Mouse (Mus musculus) heart, embryonic 13.5 days (tissue): ENCODE data around the gene Mgat2. TPM values are rescaled to one million over a fixed set of nuclear protein-coding genes. Genes with fewer than 3 reads are reported as not detected.
"Not testable (repeated sequence)": the region's sequence is repeated elsewhere in the genome, so short reads cannot be mapped to it uniquely, and the experiment has no call there.

Source experiments
- ATAC-seq: fragments of 200-750 bp; cut with Nextera tagmentation; 2 replicates; pipeline ENCODE4 v1.8.0; 2017; ENCODE audit warnings: moderate TSS enrichment; ENCODE audit not compliant: insufficient number of reproducible peaks, low FRiP score, low TSS enrichment; ENCODE audit errors: extremely low read depth
- H3K27ac ChIP-seq: fragments of 300-500 bp; sonication (generic); replicated peaks from 2 replicates; pipeline ENCODE4 v1.5.1; 2015; ENCODE audit warnings: moderate library complexity, mild to moderate bottlenecking, inconsistent platforms
- H3K27me3 ChIP-seq: fragments of 300-500 bp; sonication (generic); replicated peaks from 2 replicates; pipeline ENCODE4 v1.6.1; 2015; ENCODE audit warnings: mild to moderate bottlenecking, inconsistent platforms
- H3K36me3 ChIP-seq: fragments of 300-500 bp; sonication (generic); 2 replicates; pipeline ENCODE4 v1.6.1; 2015; ENCODE audit warnings: mild to moderate bottlenecking, inconsistent platforms
- H3K4me1 ChIP-seq: fragments of 300-500 bp; sonication (generic); 2 replicates; pipeline ENCODE4 v1.6.1; 2015; ENCODE audit warnings: inconsistent platforms
- H3K4me2 ChIP-seq: fragments of 300-500 bp; sonication (generic); 2 replicates; pipeline ENCODE4 v1.6.1; 2015; ENCODE audit warnings: inconsistent platforms, mild to moderate bottlenecking, moderate library complexity
- H3K4me3 ChIP-seq: fragments of 300-500 bp; sonication (generic); 2 replicates; pipeline ENCODE4 v1.5.1; 2015; ENCODE audit warnings: moderate library complexity, mild to moderate bottlenecking, inconsistent platforms
- H3K9ac ChIP-seq: fragments of 300-500 bp; sonication (generic); 2 replicates; pipeline ENCODE4 v1.6.1; 2015; ENCODE audit warnings: inconsistent platforms, mild to moderate bottlenecking, moderate library complexity
- H3K9me3 ChIP-seq: fragments of 300-500 bp; sonication (generic); 2 replicates; pipeline ENCODE4 v1.6.1; 2016; ENCODE audit warnings: inconsistent platforms
- WGBS: fragments of 180-500 bp; shearing (Covaris S2); methylation state at CpG from one replicate; pipeline ENCODE4 v1.1.7; 2015; ENCODE audit warnings: mixed read lengths; 5-methylcytosine and 5-hydroxymethylcytosine counted together
- polyA plus RNA-seq: library from polyadenylated mRNA; unstranded; fragments of >200 nt; fragmentation: Nextera tagmentation; extraction: Ambion mirVana; gene quantifications from 2 replicates; pipeline ENCODE4 v1.2.1, GENCODE M21; 2015

Mgat2 gene
- polyA plus RNA-seq, 1 experiment from 2014 or later = 36.5 TPM

DNA sequence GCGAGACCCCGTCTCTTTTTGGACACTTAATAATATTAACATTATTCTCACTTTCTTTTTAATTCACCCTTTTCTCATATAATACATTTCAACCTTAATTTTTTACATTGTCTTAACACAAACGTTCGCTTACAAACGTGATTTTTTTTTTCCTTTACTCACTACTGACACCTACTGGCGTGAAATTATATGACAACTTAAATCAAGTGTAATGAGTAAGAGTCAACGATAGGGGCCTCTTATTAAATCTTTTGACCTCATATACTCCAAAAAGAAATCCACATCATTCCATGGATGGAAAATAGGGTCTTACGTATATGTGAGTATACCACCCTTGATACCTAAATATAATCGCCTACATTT is 24.4 kb upstream of the Mgat2 start:
- no peak for ATAC-seq
- Histone ChIP-seq H3K36me3 (peaks cover 29% of the 10 kb centered on the region), H3K27me3 (no peaks in the 10 kb centered on the region), H3K4me2 (peak overlapping the region; percentile 50), H3K4me3 (peak overlapping the region; percentile 82), H3K9ac (no peak overlapping the region), H3K9me3 (no peaks in the 10 kb centered on the region), H3K4me1 (peaks cover 13% of the 10 kb centered on the region), H3K27ac (peak overlapping the region; percentile 95)
- WGBS = 4% methylated on average over 9 of the region's 9 CpGs

DNA sequence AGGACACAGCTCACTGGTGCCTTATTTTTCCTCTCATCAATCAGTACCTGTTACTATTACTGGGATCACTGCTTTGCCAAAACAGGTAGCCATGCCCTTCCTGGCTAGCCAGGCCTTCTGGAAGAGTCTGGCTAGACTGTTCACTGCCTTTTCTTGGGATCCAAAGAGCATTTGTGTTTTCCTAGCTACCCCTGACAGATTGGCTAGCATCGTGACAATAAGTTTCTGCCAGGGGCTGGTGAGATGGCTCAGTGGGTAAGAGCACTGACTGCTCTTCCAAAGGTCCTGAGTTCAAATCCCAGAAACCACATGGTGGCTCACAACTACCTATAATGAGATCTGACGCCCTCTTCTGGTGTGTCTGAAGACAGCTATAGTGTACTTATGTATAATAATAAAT is 23.3 kb upstream of the Mgat2 start:
- not testable (repeated sequence) for H3K9me3 ChIP-seq, H3K9ac ChIP-seq, H3K27ac ChIP-seq, H3K4me3 ChIP-seq, H3K4me2 ChIP-seq, H3K27me3 ChIP-seq, ATAC-seq
- H3K36me3 ChIP-seq = peaks cover 23% of the 10 kb centered on the region
- H3K4me1 ChIP-seq = peaks cover 13% of the 10 kb centered on the region
- WGBS = 70% methylated on average over 2 of the region's 2 CpGs

DNA sequence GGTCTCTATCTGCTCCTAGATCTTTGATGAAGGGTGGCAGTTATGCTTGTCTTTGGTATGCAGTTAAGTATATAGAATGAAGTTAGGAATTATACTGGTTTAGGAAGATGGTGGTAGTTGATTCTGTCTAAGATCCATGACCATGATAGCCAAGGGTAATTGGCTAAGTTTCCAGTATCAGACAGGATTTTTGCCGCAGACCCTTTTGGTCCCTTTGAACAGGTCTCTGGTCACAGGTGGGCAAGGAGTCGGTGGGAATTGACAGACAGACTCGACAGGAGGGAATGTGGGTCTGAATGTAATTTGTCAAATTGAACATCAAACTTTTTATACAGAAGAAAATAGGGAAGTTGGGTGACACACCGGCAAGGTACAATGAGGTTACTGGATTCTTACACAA is 20.4 kb upstream of the Mgat2 start:
- H3K4me1 ChIP-seq, H3K4me3 ChIP-seq, H3K9me3 ChIP-seq, H3K36me3 ChIP-seq, H3K4me2 ChIP-seq, H3K9ac ChIP-seq, H3K27me3 ChIP-seq, H3K27ac ChIP-seq, ATAC-seq: not testable (repeated sequence)
- 80% methylated on average over 4 of the region's 4 CpGs for WGBS

DNA sequence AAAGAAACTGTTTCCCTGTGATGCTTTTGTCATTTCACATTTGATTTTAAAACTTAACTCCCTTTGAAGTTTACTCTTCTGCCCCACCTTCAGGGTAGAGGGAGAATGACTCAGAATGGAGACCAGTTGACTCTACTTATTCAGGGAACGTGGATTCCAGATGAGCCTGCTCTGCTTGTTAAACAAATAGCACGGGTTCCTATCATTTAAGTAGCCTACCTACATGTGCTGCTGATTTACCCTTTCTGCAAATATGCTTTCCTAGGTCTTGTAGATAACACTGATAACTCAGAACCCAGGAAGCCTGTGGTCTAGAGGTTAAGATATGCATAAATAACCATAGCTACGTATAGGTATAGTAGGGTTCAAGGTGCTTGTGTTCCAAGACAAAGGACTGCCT is 19.1 kb upstream of the Mgat2 start:
- peaks cover 14% of the 10 kb centered on the region for H3K4me1 ChIP-seq
- 37% methylated on average over 3 of the region's 3 CpGs for WGBS
- no peaks in the 10 kb centered on the region for H3K9me3 ChIP-seq
- no peaks in the 10 kb centered on the region for H3K27me3 ChIP-seq
- no peak overlapping the region for H3K9ac ChIP-seq
- no peak overlapping the region for H3K4me2 ChIP-seq
- no peak for ATAC-seq
- H3K4me3 ChIP-seq = no peak overlapping the region
- no peak overlapping the region for H3K27ac ChIP-seq
- H3K36me3 ChIP-seq = no peaks in the 10 kb centered on the region

DNA sequence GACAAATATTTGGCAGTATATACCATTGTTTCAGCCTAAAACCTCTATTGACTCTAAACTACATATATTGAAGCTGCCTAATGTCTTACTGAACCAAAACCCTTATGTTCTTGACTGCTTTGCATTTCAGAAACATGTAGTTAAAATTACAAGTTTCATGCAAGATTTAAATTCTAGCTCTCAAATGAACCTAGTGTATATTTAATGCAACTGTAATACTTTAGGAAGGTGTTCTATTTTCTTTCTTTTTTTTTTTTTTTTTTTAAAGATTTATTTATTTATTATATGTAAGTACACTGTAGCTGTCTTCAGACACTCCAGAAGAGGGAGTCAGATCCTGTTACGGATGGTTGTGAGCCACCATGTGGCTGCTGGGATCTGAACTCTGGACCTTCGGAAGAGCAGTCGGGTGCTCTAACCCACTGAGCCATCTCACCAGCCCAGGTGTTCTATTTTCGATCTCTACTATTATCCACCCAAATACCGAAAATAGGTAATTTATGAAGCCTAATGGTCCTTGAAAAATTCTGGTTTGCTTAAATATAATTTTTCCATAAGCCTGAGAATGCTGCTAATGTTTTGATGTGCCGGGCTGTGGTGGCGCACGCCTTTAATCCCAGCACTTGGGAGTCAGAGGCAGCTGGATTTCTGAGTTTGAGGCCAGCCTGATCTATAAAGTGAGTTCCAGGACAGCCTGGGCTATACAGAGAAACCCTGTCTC is 16.9 kb upstream of the Mgat2 start:
- not testable (repeated sequence) for H3K27me3 ChIP-seq, ATAC-seq, H3K9ac ChIP-seq, H3K36me3 ChIP-seq, H3K4me2 ChIP-seq, H3K27ac ChIP-seq, H3K9me3 ChIP-seq, H3K4me3 ChIP-seq
- 65% methylated on average over 8 of the region's 8 CpGs for WGBS
- peaks cover 17% of the 10 kb centered on the region for H3K4me1 ChIP-seq

DNA sequence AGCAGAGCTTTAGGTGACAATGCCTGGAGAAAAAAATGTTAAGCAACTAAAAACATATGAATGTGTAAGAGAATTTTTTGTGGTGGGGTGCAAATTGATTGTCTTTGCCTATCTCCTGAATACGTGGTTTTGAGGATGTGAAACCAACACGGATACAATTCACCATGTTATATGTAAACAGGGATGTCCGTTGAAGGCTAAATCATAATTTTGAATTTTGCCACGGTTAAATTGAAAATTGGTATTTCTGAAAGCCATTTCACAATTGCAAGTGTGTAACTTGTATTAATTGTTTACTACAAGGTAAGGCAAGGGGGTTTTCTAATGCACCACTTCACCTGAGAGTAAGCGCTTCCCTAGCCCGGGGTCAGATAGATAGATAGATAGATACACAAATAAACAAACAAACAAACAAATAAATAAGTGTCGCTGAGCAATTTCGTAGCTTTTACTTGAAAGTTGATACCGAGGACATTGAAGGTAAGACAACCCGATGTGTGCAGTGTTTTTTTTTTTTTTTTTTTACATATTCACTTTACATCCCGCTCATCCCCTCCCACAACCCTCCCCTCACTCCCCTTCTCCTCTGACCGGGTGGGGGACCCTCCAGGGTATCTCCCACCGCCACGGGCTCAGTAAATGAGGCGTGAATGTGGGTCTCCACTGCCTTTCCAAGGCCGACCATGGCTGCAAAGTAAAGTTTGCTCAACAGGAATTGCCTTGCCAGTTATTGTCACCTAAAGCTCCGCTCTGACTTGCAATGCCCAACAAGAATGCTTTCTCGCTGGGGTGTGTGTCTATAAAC is 16.1 kb upstream of the Mgat2 start:
- Histone ChIP-seq H3K36me3 (peaks cover 13% of the 10 kb centered on the region), H3K9me3 (no peaks in the 10 kb centered on the region), H3K27ac (peak overlapping the region; percentile 64), H3K4me1 (peaks cover 17% of the 10 kb centered on the region), H3K27me3 (no peaks in the 10 kb centered on the region), H3K4me3 (peak overlapping the region; percentile 72), H3K9ac (peak overlapping the region; percentile 84), H3K4me2 (peak overlapping the region; percentile 79)
- 10% methylated on average over 18 of the region's 18 CpGs for WGBS
- 0 out of 2 replicates have a peak, but pooled peaks have one; percentile 26 for ATAC-seq

DNA sequence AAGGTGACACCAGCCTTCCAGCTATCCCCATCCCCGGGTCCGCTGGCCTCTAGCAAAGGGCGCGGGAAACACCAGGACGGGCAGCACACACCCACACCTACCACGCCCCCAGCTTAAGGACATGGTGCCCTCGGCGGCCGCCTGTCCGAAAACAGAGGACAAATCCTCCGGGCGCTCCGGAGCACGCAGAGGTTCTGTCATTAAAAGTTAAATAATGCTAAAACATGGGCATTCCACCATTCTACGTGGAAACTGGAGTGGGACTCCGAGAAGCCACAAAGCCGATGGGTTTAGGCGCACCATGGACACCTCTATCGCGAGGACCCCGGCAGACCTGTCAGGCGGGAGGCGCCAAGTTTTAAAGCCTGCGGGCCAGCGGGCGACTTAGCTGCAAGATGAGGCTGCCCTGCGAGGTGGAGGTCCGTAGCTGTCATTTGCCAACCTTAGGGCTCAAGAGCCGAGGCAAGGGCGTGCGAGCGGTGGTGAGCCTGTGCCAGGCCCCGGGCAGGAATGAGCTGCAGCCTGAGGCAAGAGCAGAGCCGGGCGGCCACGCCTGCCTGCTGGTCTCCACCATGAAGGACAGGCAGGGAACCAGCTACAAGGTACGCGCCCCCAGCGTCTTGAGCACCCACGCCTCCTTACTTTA is 15.4 kb upstream of the Mgat2 start, which contains the start of gene Lrr1:
TSS of gene Lrr1 (plus strand) at position 354 of the 646 bp plus-strand sequence.
- Histone ChIP-seq H3K4me3 (peak within 1 kb of the TSS; percentile 72), H3K36me3 (peaks cover 20% of the 10 kb centered on the region), H3K27ac (peak within 1 kb of the TSS; percentile 64), H3K4me1 (peaks cover 17% of the 10 kb centered on the region), H3K9me3 (no peaks in the 10 kb centered on the region), H3K27me3 (no peaks in the 10 kb centered on the region), H3K9ac (peak within 1 kb of the TSS; percentile 84), H3K4me2 (peak within 1 kb of the TSS; percentile 79)
- peak; percentile 80; the same call in 1 of the 2 replicates for ATAC-seq
- WGBS = under 1% methylated on average over 40 of the region's 40 CpGs

DNA sequence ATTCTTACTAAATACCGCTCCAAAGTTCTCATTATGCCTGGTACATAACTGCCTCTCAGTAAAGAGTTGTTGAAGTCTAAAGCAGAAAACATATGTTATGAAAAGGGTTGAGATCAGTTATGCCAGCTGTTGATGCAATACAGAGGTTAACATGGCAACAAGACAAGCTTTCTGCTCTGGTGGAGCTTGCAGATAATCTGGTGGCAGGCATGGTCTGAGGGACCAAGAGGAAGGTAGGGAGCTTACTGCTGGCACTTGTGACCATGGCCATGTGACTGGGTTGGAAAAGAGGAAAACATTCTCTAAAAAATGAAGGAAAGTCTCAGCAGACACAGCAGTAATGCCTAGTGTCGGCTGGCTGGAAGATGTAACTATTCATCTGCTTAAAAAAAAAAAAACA is 12.7 kb upstream of the Mgat2 start:
- Histone ChIP-seq H3K4me1 (peaks cover 17% of the 10 kb centered on the region), H3K4me2 (no peak overlapping the region), H3K4me3 (no peak overlapping the region), H3K9ac (no peak overlapping the region), H3K36me3 (peaks cover 38% of the 10 kb centered on the region), H3K9me3 (no peaks in the 10 kb centered on the region), H3K27ac (no peak overlapping the region), H3K27me3 (no peaks in the 10 kb centered on the region)
- ATAC-seq = no peak
- 95% methylated on average over 2 of the region's 2 CpGs for WGBS

DNA sequence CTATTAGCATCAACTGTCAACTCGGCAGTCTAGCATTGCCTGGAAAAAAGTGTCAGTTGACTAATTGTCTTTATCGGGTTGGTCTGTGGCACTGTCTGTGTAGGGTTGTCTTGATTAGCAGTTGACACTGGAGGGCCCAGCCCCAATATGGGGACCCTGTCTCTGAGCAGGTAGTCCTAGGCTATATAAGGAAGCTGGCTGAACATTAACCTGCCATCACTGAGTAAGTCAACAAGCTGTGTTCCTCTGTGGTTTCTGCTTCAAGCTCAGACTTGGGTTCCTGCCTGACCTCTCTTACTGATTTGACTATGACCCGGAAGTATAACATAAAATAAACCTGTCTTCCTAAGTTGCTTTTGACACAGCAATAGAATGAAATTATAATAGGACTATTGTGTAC is 8.0 kb upstream of the Mgat2 start:
- H3K36me3 ChIP-seq = peaks cover 53% of the 10 kb centered on the region
- no peak overlapping the region for H3K27ac ChIP-seq
- no peak for ATAC-seq
- H3K4me2 ChIP-seq = no peak overlapping the region
- no peaks in the 10 kb centered on the region for H3K27me3 ChIP-seq
- H3K4me1 ChIP-seq = no peaks in the 10 kb centered on the region
- WGBS = 82% methylated on average over 3 of the region's 3 CpGs
- H3K4me3 ChIP-seq = no peak overlapping the region
- H3K9ac ChIP-seq = no peak overlapping the region
- H3K9me3 ChIP-seq = no peaks in the 10 kb centered on the region

DNA sequence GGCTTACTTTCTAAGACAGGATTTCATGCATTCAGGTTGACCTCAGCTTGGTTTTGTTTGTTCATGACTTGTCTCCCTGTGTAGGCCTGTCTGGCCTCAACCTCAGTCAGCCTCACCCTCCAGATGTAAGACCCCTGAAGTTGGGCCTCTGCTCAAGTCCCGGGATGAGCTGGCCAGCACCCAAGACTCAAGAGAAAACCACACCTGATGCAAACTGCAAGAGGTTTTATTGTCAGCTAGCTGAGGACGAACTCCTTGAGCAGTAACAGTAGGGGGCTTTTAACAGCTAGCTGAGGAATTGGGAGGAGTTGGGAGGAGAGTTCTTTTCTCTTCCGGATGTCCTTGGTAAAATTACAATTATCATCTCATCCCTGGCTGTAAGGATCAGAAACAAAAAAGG is 6.4 kb upstream of the Mgat2 start:
- no peaks in the 10 kb centered on the region for H3K9me3 ChIP-seq
- WGBS = 86% methylated on average over 3 of the region's 3 CpGs
- no peaks in the 10 kb centered on the region for H3K4me1 ChIP-seq
- H3K27me3 ChIP-seq = no peaks in the 10 kb centered on the region
- no peak overlapping the region for H3K4me2 ChIP-seq
- no peak overlapping the region for H3K4me3 ChIP-seq
- peaks cover 57% of the 10 kb centered on the region for H3K36me3 ChIP-seq
- no peak overlapping the region for H3K27ac ChIP-seq
- ATAC-seq = no peak
- no peak overlapping the region for H3K9ac ChIP-seq

DNA sequence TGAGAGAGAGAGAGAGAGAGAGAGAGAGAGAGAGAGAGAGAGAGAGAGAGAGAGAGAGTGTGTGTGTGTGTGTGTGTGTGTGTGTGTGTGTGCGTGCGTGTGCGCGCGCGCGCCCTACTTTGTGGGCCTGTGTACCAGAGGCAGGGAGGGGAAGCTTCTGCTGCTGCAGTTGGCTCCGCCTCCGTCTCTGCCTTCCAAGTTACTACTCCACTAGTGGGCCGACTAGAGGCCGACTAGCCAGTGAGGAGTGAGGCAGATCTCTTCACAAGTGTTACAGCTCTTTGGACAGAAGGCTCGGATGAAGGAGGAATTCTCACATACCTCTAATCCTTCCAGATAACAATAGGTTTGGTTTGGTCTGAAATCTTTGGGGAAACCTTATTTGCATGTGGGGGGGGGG is 4.6 kb upstream of the Mgat2 start:
- Histone ChIP-seq H3K9me3 (no peaks in the 10 kb centered on the region), H3K4me3 (no peak overlapping the region), H3K36me3 (peaks cover 45% of the 10 kb centered on the region), H3K4me1 (peaks cover 4% of the 10 kb centered on the region; the same call in 1 of the 2 replicates), H3K27me3 (no peaks in the 10 kb centered on the region), H3K4me2 (no peak overlapping the region), H3K27ac (no peak overlapping the region), H3K9ac (no peak overlapping the region)
- WGBS = 66% methylated on average over 12 of the region's 12 CpGs
- no peak for ATAC-seq
